Mouse (Mus musculus) lung, postnatal 36 days (tissue): ENCODE results near the gene Pdcd1lg2.

Experiments
- DNase-seq: peaks from one replicate; pipeline ENCODE4 v3.0.0; 2022; ENCODE audit warnings: mixed read lengths

The Pdcd1lg2 gene

DNA sequence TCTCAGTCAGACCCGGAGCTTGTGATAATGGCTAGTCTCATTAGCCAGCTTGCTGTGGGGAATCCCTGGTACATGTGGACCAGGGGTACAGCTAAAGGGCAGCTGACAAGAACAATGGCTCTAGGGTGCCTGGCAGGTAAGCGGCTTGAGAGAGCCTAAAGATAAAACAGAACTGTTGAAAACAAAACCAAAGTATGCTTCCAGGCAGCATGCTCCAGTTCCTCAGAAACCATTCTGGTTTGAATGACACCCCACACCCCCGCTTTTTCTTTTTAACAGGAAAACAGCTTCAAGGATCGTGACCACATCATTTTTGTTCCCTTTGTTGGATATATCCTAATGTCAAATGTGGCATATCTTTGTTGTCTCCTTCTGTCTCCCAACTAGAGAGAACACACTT, at the start of gene Pdcd1lg2:
Pdcd1lg2 (plus strand) TSS at position 301 of the 400 bp plus-strand sequence.
- DNase-seq: no peak

- peak; percentile 96 for DNase-seq
Measured at GRCm38 (mm10) chr19:29361468-29362130, 49.1 kb upstream of the Pdcd1lg2 start.

- DNase-seq: no peak
Measured at GRCm38 (mm10) chr19:29362173-29362930, 48.4 kb upstream of the Pdcd1lg2 start.

GRCm38 (mm10) chr19:29363557-29363956, 47.2 kb upstream of the Pdcd1lg2 start:
- no peak for DNase-seq

DNA sequence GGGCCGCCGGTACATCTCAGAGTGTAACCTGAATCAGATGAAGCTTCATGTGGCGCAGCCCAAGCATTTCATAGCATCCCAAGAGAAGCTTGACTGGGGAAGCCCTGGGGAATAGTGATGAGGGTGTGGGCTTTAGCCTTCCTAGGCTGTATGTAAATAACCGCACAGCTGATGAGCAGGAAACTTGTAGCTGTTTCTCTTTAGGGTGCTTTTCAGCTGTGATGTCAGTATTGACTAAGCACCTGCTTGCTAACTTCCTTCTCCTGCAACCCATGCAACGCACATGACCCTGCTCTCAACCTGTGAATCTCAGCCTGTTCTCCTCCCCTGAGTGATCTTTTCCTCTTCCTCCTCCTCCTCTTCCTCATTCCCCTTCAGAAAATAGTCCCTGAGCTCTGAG, 46.6 kb upstream of the Pdcd1lg2 start:
- DNase-seq: peak; percentile 37

- DNase-seq: no peak
Measured at GRCm38 (mm10) chr19:29365105-29365504, 45.6 kb upstream of the Pdcd1lg2 start.

GRCm38 (mm10) chr19:29366226-29366968, 44.3 kb upstream of the Pdcd1lg2 start:
- peak; percentile 51 for DNase-seq

GRCm38 (mm10) chr19:29366969-29367622, 43.6 kb upstream of the Pdcd1lg2 start, which contains the start of the genes Plgrkt and Cd274:
Gene Plgrkt, minus strand, starts transcription at chr19:29367390.
Gene Cd274, plus strand, starts transcription at chr19:29367455.
- DNase-seq: peak; percentile 96

DNA sequence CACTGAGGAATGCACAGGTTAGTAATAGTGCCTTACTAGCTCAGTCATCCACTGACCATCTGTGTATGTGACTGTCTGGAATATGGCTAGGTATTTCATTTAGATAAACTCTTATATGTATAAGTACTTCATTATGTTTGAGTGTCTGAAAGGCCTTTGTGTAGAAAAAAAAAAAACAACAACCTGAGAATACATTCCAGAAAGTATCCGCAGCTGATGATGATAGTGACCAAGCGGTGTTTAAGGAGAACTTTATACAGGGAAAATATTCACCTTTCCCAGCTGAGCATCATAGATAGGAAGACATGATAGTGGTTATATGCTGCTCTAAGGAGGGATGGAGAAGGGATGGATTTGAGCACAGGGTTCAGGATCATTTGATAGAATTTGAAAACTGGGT, 42.7 kb upstream of the Pdcd1lg2 start:
- no peak for DNase-seq

- no peak for DNase-seq
Measured at GRCm38 (mm10) chr19:29368671-29369309, 41.9 kb upstream of the Pdcd1lg2 start.

DNA sequence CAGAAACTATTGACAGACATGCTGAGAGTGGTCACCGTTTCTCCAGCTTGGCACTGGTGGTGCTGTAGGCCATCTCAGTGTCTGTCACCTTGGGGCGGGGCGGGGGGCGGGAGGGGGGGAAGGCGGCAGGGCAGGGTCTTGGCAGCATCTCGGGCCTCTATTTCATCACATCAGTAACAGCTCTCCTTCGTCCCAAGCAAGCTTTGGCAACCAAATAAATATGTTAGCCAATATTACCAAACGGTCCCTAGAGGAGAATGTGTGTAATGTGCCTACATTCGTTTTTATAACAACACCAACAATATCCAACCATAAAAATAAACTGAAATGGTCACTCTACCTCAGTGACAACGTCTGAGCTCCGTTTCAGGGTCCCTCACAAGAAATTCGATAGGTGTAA, 40.6 kb upstream of the Pdcd1lg2 start:
- no peak for DNase-seq

- no peak for DNase-seq
Measured at GRCm38 (mm10) chr19:29370545-29371283, 40.0 kb upstream of the Pdcd1lg2 start.

- no peak for DNase-seq
Measured at GRCm38 (mm10) chr19:29371284-29372081, 39.2 kb upstream of the Pdcd1lg2 start.

- peak; percentile 39 for DNase-seq
Measured at GRCm38 (mm10) chr19:29372138-29372537, 38.6 kb upstream of the Pdcd1lg2 start.

GRCm38 (mm10) chr19:29372621-29373020, 38.1 kb upstream of the Pdcd1lg2 start:
- no peak for DNase-seq

GRCm38 (mm10) chr19:29373438-29373837, 37.3 kb upstream of the Pdcd1lg2 start:
- DNase-seq: no peak

GRCm38 (mm10) chr19:29374947-29375346, 35.8 kb upstream of the Pdcd1lg2 start:
- DNase-seq: no peak

DNA sequence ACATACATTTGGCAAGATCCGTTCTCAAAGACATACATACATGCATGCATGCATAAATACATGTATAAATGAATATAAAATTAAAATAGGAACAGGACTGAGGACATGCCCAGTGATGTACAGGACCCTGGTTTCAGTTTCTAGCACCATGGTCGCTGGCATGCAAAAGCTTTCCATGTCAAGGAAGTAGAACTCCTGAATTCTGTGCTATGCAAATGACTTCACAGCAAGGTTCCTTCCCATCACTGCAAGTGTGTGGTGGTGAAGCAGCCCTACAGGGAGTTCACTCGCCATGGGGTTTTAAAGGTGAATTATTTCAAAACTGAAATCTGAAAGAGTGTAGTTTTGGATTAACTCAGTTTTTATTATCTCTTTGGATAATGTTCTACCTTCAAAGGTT, 34.3 kb upstream of the Pdcd1lg2 start:
- DNase-seq: no peak

DNA sequence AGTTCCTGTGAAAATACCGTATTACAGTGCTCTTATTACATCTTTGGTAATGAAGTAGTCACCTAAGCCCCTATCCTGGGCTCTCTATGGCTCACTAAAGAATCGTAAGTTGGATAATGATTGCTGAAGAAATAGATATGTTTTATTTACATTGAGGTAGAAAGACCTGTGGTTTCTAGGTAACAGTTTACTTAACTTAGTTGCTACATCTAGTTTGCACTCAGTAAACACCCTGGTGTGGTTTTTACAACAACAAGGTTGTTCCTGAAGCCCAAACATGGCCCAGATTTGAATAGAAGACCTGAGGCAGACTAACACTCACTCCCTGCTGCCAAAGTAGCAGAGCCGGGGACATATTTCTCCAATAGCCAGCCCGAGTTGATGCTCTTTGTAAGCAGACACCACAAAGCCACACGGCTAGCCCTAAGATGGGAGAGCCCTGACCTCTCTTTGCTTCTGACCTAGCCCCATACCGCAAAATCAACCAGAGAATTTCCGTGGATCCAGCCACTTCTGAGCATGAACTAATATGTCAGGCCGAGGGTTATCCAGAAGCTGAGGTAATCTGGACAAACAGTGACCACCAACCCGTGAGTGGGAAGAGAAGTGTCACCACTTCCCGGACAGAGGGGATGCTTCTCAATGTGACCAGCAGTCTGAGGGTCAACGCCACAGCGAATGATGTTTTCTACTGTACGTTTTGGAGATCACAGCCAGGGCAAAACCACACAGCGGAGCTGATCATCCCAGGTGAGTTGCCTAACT, 30.7 kb upstream of the Pdcd1lg2 start:
- DNase-seq: no peak

- DNase-seq: no peak
Measured at GRCm38 (mm10) chr19:29383368-29383767, 27.4 kb upstream of the Pdcd1lg2 start.
